ENCODE assay signal across 15 mouse cellular contexts in the genomic region with DNA sequence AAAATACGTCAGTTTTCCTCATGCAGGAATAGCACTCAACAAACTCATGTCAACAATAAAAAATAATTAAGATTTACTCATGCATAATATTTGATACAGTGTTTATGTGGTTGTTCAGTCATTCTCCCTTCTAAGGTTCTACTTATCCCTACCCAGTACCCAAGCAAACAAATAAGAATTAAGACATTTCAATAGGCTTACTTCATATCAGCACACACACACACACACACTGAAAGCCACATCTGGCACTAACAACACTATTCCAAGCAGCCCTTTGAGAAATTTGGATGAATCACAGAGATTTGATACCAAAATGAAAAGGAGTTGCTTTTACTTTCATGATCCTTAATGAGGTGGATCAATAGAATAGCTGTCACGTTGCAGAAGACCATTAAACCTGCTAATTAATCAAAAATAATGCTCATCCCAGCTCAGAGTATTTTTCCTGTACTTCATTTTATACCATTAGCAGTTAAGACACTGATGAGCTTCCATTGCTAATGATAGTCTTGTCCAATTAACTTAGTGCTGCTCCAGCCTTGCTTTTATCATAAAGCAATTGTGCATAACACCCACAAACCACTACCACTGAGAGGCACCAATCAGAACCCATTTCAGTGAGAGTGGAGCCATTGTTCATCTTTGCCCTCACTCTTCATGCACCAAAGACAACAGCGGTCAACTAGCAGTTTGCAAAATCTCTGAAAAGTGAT.
"Had no signal": no experiment of that assay in that cellular context is flagged by ENCODE, and none has a peak within 500 bp of the region (broad histone marks: within the 10 kb centered on the region; RNA-seq: fewer than 3 reads in every experiment).

No protein-coding gene starts in this region.

- H3K27me3 ChIP-seq: kidney, embryonic 15.5 days; liver, embryonic 15.5 days; neural tube, embryonic 13.5 days had no signal

- H3K4me3 ChIP-seq: kidney, embryonic 15.5 days; left cerebral cortex, adult 2 months; limb, embryonic 10.5 days; liver, embryonic 15.5 days; neural tube, embryonic 13.5 days had no signal

- H3K9me3 ChIP-seq: kidney, embryonic 15.5 days; limb, embryonic 10.5 days; liver, embryonic 15.5 days; neural tube, embryonic 13.5 days had no signal

- H3K9ac ChIP-seq: kidney, embryonic 15.5 days; liver, embryonic 15.5 days; neural tube, embryonic 13.5 days had no signal

- ATAC-seq: lung, postnatal 0 days had no signal

- DNase-seq: kidney, postnatal 14 days; lung, adult 2 months; lung, postnatal 36 days; midbrain, embryonic 14.5 days; right cerebral cortex, postnatal 4 days; spleen, adult 18-20 months; thymus, adult 18-20 months; thymus, postnatal 14 days had no signal

- H3K4me2 ChIP-seq: kidney, embryonic 15.5 days; liver, embryonic 11.5 days; liver, embryonic 15.5 days; neural tube, embryonic 13.5 days had no signal

- H3K27ac ChIP-seq: kidney, embryonic 15.5 days; left cerebral cortex, adult 2 months; limb, embryonic 10.5 days; liver, embryonic 15.5 days; neural tube, embryonic 13.5 days had no signal

- H3K4me1 ChIP-seq: kidney, embryonic 15.5 days; limb, embryonic 10.5 days; liver, embryonic 15.5 days had no signal

- H3K36me3 ChIP-seq: kidney, embryonic 15.5 days; limb, embryonic 10.5 days; liver, embryonic 15.5 days; neural tube, embryonic 13.5 days had no signal
